Mouse (Mus musculus) forebrain, postnatal 0 days (tissue): ENCODE results near the gene Gprasp2. TPM values are rescaled to one million over a fixed set of nuclear protein-coding genes. Genes with fewer than 3 reads are reported as not detected.
"Not testable (repeated sequence)": the region's sequence is repeated elsewhere in the genome, so short reads cannot be mapped to it uniquely, and the experiment has no call there.

Experiments
- ATAC-seq: fragments of 200-750 bp; cut with Nextera tagmentation; 2 replicates; pipeline ENCODE4 v1.8.0; 2017; ENCODE audit warnings: mild to moderate bottlenecking, moderate library complexity
- DNase-seq: peaks from one replicate; pipeline ENCODE4 v3.0.0-alpha.2; 2015
- H3K27ac ChIP-seq: fragments of 300-500 bp; sonication (generic); 2 replicates; pipeline ENCODE4 v1.5.1; 2014; ENCODE audit warnings: low read depth, mild to moderate bottlenecking, antibody characterized with exemption, low read length, moderate library complexity, mixed read lengths
- H3K27me3 ChIP-seq: fragments of 300-500 bp; sonication (generic); 2 replicates; pipeline ENCODE4 v1.6.1; 2014; ENCODE audit warnings: mild to moderate bottlenecking, low read length, mixed read lengths; ENCODE audit not compliant: insufficient read depth
- H3K36me3 ChIP-seq: fragments of 300-500 bp; sonication (generic); 2 replicates; pipeline ENCODE4 v1.6.1; 2014; ENCODE audit warnings: mild to moderate bottlenecking, moderate library complexity; ENCODE audit not compliant: insufficient read depth
- H3K4me1 ChIP-seq: fragments of 300-500 bp; sonication (generic); 2 replicates; pipeline ENCODE4 v1.6.1; 2014; ENCODE audit warnings: antibody characterized with exemption; ENCODE audit not compliant: insufficient read depth
- H3K4me2 ChIP-seq: fragments of 300-500 bp; sonication (generic); 2 replicates; pipeline ENCODE4 v1.6.1; 2014; ENCODE audit warnings: low read depth, mild to moderate bottlenecking, moderate library complexity
- H3K4me3 ChIP-seq: fragments of 300-500 bp; sonication (generic); 2 replicates; pipeline ENCODE4 v1.5.1; 2014; ENCODE audit warnings: low read depth, low read length, mixed read lengths
- H3K9ac ChIP-seq: fragments of 300-500 bp; sonication (generic); 2 replicates; pipeline ENCODE4 v1.6.1; 2014; ENCODE audit warnings: mild to moderate bottlenecking
- H3K9me3 ChIP-seq: fragments of 300-500 bp; sonication (generic); 2 replicates; pipeline ENCODE4 v1.6.1; 2016; ENCODE audit warnings: low read length
- CTCF ChIP-seq: sonication (generic); IDR thresholded peaks from 2 replicates; pipeline ENCODE4 v1.5.1; 2016; ENCODE audit warnings: antibody characterized with exemption, control low read depth, low read depth
- WGBS: fragments of 180-500 bp; shearing (Covaris S2); extraction: QIAGEN DNeasy Blood & Tissue Kit; methylation state at CpG from one replicate; pipeline ENCODE4 v1.1.7; 2014; 5-methylcytosine and 5-hydroxymethylcytosine counted together
- polyA plus RNA-seq: library from polyadenylated mRNA; unstranded; fragments of >200 nt; fragmentation: Nextera tagmentation; extraction: Ambion mirVana; gene quantifications from 2 replicates; pipeline ENCODE4 v1.2.1, GENCODE M21; 2015
- total RNA-seq: library from RNA; depleted of rRNA; stranded (reverse); fragments of >200 nt; gene quantifications from 2 replicates; pipeline ENCODE4 v1.2.3, GENCODE M21; 2014

Gprasp2 gene
- total and polyA plus RNA-seq, 2 experiments from 2014 or later = 155 to 175 TPM

DNA sequence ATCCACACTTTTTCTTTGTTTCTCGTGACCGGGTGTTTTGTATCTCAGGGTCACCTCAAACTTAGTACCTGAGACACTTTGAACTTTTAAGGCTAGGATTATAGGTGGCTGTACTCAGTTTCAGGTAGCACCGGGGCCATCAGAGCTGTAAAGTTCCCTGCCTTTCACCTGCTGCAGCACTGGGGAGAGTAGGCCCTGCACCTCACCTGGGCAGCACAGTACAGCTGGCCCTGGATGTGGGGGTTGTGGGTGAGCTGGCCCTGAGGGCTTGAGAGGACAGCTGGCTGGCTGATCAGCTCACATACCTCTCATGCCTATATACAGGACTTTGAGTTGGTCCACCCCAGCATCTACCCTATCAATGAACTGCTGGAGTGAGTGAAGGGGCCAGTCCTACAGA lies 34.7 kb upstream of the Gprasp2 start:
- no peaks in the 10 kb centered on the region for H3K27me3 ChIP-seq
- H3K4me2 ChIP-seq = no peak overlapping the region
- H3K4me3 ChIP-seq = no peak overlapping the region
- WGBS = 85% methylated on average over 3 of the region's 3 CpGs
- no peak for DNase-seq
- no peak for TF ChIP-seq CTCF
- no peaks in the 10 kb centered on the region for H3K4me1 ChIP-seq
- no peaks in the 10 kb centered on the region for H3K9me3 ChIP-seq
- no peak overlapping the region for H3K9ac ChIP-seq
- ATAC-seq = no peak
- no peak overlapping the region for H3K27ac ChIP-seq
- peaks cover 10% of the 10 kb centered on the region for H3K36me3 ChIP-seq

DNA sequence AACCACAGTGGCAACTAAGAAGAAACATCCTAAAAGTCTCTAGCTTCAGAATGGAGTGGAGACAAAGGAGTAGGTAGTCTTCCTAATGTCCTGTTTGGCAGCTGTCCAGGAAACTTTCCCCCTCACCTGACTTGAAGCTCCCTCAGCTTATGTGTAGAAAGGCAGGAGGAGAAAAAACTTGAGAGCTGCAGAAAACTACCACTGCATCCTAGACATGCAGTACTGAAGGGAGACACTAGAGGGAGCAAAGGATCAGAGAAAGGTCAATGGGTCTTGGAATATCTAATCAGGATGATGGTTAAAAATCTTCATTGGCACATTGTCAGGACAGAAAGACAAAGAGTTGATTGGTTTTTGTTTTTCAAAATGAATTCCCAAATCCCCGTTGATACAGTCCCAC lies 33.1 kb upstream of the Gprasp2 start:
- H3K4me2 ChIP-seq = no peak overlapping the region
- H3K9ac ChIP-seq = no peak overlapping the region
- ATAC-seq (no peak; the same call in 1 of the 2 replicates), DNase-seq (peak; percentile 65)
- H3K27ac ChIP-seq = no peak overlapping the region
- 12% methylated on average over 1 of the region's 1 CpGs for WGBS
- peak; percentile 74 for TF ChIP-seq CTCF
- H3K4me1 ChIP-seq = no peaks in the 10 kb centered on the region
- H3K27me3 ChIP-seq = no peaks in the 10 kb centered on the region
- H3K9me3 ChIP-seq = no peaks in the 10 kb centered on the region
- no peak overlapping the region for H3K4me3 ChIP-seq
- H3K36me3 ChIP-seq = no peaks in the 10 kb centered on the region

DNA sequence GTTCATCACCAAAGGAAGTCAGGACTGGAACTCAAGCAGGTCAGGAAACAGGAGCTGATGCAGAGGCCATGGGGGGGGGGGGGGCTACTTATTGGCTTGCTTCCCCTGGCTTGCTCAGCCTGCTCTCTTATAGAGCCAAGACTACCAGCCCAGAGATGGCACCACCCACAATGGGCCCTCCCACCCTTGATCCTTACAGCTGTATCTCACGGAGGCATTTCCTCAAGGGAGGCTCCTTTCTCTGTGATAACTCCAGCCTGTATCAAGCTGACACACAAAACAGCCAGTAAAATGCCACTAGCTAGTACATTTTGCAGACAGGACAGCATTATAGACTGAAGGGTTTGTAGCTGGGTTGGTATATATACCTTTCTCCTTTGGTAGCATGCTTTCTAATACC lies 2.9 kb upstream of the Gprasp2 start:
- not testable (repeated sequence) for DNase-seq, H3K4me2 ChIP-seq, H3K4me1 ChIP-seq, H3K36me3 ChIP-seq, H3K27ac ChIP-seq, H3K9ac ChIP-seq, H3K4me3 ChIP-seq, H3K27me3 ChIP-seq, H3K9me3 ChIP-seq, ATAC-seq
- WGBS = 53% methylated on average over 1 of the region's 1 CpGs

DNA sequence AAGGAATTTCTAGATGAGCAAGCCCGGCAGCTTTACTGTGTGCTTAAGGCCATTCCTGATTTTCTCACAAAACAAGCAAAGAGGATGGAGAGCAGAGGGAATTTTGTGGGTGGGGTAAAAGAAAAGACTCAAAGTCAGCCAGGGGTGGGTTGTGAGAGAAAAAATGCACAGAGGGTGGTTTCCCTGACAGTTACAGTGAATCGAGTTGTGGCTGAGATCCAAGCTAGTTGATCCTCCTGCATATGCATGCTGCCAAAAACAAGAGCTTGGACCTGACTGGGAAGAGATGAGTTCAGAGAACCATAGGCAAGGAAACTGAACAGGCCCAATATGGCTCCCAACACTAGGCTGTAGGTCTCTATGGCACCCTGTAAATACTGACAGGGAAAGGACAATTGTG lies 938 bp upstream of the Gprasp2 start:
- 0 out of 2 replicates have a peak overlapping the region, but pooled peaks have one; percentile 10 for H3K27ac ChIP-seq
- H3K4me2 ChIP-seq = peak overlapping the region; percentile 51; the same call in 1 of the 2 replicates
- no peak for DNase-seq
- H3K4me1 ChIP-seq = no peaks in the 10 kb centered on the region
- no peak for TF ChIP-seq CTCF
- no peak for ATAC-seq
- no peaks in the 10 kb centered on the region for H3K27me3 ChIP-seq
- H3K4me3 ChIP-seq = no peak overlapping the region
- no peaks in the 10 kb centered on the region for H3K36me3 ChIP-seq
- WGBS = 58% methylated on average over 2 of the region's 2 CpGs
- no peaks in the 10 kb centered on the region for H3K9me3 ChIP-seq
- H3K9ac ChIP-seq = no peak overlapping the region

DNA sequence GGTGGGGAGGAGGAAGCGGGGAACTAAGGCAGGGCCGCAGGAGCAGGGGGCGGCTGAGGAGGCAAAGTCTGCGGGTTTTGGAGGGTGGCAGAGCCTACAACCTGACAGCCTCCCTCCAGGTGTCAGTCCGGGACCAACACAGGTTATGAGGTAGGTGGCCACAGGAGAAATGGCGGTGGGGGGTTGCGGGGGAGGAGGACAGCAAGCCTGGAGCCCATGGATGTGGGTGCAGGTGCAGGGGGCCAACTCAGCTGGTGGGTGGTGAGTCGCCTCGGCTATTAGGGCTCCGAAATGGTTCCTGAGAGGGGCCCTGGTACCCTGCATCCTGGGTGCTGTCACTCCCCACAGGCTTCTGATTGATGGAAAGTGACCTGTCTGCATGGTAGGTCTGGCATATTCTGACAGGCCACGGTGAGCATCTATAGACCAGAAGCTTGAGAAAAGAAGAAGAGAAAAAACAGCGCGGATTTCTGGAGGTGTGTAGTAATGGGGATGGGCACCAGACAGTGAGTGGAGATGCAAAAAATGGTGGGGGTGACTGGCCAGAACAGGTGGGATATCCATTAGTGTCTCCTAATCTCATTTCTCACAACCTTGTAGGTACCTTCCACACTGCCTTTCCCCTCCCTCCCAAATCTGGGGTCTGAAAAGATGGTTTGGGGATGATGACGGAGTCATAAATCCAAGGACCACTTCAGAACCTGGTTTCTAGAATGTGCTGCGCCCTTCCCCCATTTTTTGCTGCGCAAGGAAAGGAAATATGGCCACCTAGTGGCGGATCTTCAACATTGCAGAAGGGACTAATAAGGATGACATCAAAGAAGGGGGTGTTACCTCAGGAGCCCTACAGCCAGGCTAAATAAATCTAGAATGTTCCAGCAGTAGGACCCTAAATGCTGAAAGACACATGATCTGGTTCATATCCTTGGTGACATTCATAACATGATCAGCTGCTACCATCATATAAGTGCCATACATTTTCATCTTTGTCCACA lies 860 bp downstream of the Gprasp2 start:
- peak overlapping the region; percentile 51 for H3K4me2 ChIP-seq
- peak overlapping the region; percentile 67 for H3K27ac ChIP-seq
- peak; percentile 67 for TF ChIP-seq CTCF
- H3K9ac ChIP-seq = peak overlapping the region; percentile 64
- not testable (repeated sequence) for H3K4me1 ChIP-seq, H3K9me3 ChIP-seq, H3K27me3 ChIP-seq, H3K36me3 ChIP-seq
- DNase-seq (peak; percentile 74), ATAC-seq (peak; percentile 28; the same call in 1 of the 2 replicates)
- peak overlapping the region; percentile 51 for H3K4me3 ChIP-seq
- 28% methylated on average over 15 of the region's 17 CpGs for WGBS

DNA sequence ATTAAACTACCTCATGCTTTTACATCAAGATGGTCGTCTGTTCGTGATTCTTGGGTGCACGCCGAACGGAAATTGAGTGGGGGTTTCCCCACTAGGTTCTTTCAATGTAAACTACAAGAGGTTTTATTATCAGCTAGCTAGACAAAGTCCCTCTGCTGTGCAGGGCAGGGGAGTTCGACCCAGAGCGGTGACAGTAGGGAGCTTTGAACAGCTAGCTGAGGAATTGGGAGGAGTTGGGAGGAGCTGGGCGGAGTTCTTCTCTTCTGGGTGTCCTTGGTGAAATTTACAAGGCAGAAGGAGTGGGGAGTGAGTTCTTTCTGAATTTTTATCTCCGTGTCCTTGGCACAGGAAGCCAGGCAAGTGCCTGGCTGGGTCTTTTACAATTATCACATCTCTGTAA lies 28.0 kb downstream of the Gprasp2 start:
- not testable (repeated sequence) for ATAC-seq, H3K27ac ChIP-seq, H3K9me3 ChIP-seq, H3K36me3 ChIP-seq, H3K27me3 ChIP-seq, H3K4me1 ChIP-seq, DNase-seq, H3K4me3 ChIP-seq, H3K4me2 ChIP-seq, H3K9ac ChIP-seq
- WGBS = 75% methylated on average over 9 of the region's 9 CpGs

DNA sequence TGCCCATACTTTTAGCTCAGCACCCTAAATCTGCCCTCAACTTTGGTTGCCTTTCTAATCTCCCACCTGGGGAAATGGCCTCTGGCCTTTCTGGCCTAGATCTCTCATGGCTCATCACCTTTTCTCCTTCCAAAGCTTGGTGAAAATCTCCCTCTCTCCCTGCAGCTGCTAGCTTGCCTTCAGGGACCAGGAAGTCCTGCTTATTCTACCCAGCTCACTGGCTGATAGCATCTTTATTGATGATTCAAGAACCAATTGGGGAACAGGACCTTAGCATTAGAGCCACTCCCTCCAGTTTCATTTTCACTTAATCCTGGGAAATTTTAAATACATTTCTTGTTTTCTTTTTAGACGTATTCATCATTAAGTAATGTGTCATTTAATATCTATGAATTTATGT lies 37.8 kb downstream of the Gprasp2 start:
- no peak for DNase-seq
- H3K9me3 ChIP-seq = no peaks in the 10 kb centered on the region
- no peak overlapping the region for H3K9ac ChIP-seq
- no peak overlapping the region for H3K4me3 ChIP-seq
- TF ChIP-seq CTCF = no peak
- no peaks in the 10 kb centered on the region for H3K27me3 ChIP-seq
- ATAC-seq = no peak
- H3K4me1 ChIP-seq = no peaks in the 10 kb centered on the region
- no peaks in the 10 kb centered on the region for H3K36me3 ChIP-seq
- no peak overlapping the region for H3K27ac ChIP-seq
- WGBS = 89% methylated on average over 1 of the region's 1 CpGs
- no peak overlapping the region for H3K4me2 ChIP-seq
